Mouse (Mus musculus): ENCODE measurements at regions not wholly inside any gene's neighbourhood (a gene's known extent, or its start where the extent isn't known, plus 50 kb on each side); places are given as distances from the start of the nearest gene placed in this dataset.

DNA sequence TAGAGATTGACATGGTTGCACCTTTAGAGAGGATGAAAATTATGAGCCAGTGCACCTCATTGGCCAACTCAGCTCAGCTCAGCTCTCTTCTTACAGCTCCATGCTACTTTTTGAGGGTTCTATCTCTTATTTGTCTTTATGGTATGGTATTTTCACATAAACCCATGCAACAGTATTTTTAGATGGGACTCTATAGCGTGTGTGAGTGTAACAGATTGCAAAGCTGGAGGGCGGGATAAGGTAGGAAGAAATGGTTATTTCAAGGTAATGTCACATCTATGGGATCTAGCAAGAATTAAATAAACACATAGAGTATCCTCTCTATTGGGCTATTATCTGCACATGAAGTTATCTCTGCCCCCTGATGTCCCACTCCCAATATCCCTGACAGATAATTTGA is 269.8 kb upstream of the 4930583I09Rik start:
- H3K9me3 ChIP-seq (replicated peaks): no peaks in the 10 kb centered on the region
- H3K4me3 ChIP-seq (replicated peaks): no peak overlapping the region
- no peak overlapping the region for H3K9ac ChIP-seq (replicated peaks)
- 94% methylated on average over 2 of the region's 2 CpGs for WGBS
- H3K4me2 ChIP-seq: no peak overlapping the region
- no peak overlapping the region for H3K27ac ChIP-seq (replicated peaks)
- ATAC-seq (ENCODE audit: low FRiP score): no peak
- H3K4me1 ChIP-seq: peaks cover 4% of the 10 kb centered on the region; the same call in 1 of the 2 replicates
- H3K27me3 ChIP-seq (replicated peaks): no peaks in the 10 kb centered on the region
- H3K36me3 ChIP-seq: no peaks in the 10 kb centered on the region

DNA sequence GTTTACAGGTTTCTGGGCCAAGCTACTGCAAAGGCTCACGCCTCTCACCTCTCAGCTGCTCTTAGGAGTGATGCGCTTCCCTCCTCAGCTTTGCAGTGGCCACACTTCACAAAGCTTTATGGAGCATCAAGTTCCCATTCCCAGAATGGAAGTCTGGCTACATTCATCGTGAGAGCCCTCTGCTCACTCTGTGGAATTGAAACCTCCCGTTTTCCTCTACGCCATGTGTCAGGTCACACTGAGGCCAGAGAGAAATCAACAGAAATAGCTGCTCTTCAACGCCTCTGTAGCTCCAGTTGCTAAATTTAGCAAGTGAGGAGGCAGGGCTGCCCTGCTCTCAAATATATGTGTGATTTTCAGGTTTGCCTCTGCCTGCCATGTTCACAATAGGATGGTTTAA is 265.3 kb upstream of the 4930583I09Rik start:
- H3K4me3 ChIP-seq (replicated peaks): no peak overlapping the region
- no peaks in the 10 kb centered on the region for H3K9me3 ChIP-seq (replicated peaks)
- WGBS: 71% methylated on average over 6 of the region's 6 CpGs
- no peak overlapping the region for H3K9ac ChIP-seq (replicated peaks)
- peaks cover 4% of the 10 kb centered on the region; the same call in 1 of the 2 replicates for H3K4me1 ChIP-seq
- no peak overlapping the region for H3K4me2 ChIP-seq
- ATAC-seq (ENCODE audit: low FRiP score): no peak
- H3K27me3 ChIP-seq (replicated peaks): no peaks in the 10 kb centered on the region
- no peak overlapping the region for H3K27ac ChIP-seq (replicated peaks)
- no peaks in the 10 kb centered on the region for H3K36me3 ChIP-seq

DNA sequence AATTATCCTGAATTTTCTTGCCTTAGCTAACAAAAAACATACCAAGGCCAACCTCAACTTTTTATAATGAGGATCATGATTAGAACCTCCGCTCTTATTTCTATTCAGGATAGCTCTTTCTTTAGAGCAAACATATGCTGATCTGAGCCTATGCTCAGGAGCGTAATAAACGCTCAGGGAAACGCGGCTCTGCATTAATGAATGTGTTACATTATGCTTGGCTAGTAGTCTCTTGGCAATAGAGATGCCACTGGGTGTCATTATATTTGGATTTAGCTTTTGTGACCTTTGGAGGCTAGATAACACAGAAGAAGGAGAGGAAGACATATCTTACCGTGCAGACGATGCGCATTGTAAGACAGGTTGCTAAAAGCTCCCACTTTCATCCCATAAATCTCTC is 246.4 kb upstream of the 4930583I09Rik start:
- H3K9ac ChIP-seq (replicated peaks): no peak overlapping the region
- peaks cover 17% of the 10 kb centered on the region for H3K4me1 ChIP-seq
- H3K4me2 ChIP-seq: no peak overlapping the region
- H3K27me3 ChIP-seq (replicated peaks): no peaks in the 10 kb centered on the region
- H3K36me3 ChIP-seq: no peaks in the 10 kb centered on the region
- peak overlapping the region; percentile 24 for H3K27ac ChIP-seq (replicated peaks)
- no peaks in the 10 kb centered on the region for H3K9me3 ChIP-seq (replicated peaks)
- 31% methylated on average over 8 of the region's 8 CpGs for WGBS
- no peak overlapping the region for H3K4me3 ChIP-seq (replicated peaks)
- peak; percentile 70 for ATAC-seq (ENCODE audit: low FRiP score)

DNA sequence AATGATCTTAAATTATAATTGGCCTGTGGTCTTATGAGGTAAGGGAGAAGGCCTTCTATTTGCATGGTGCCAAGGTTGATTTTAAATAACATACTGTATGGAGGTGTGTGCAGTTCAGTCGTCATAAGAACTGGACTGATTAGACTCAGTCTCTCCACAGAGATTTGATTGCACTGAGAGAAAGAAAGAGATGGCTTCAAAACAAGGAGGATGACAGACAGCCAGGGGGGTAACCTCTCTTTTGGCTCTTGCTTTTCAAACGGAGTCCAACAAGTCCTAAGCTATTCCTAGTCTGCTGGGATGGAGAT is 245.9 kb upstream of the 4930583I09Rik start:
- H3K27ac ChIP-seq (replicated peaks): peak overlapping the region; percentile 14; the same call in 1 of the 2 replicates
- 56% methylated on average over 2 of the region's 2 CpGs for WGBS

DNA sequence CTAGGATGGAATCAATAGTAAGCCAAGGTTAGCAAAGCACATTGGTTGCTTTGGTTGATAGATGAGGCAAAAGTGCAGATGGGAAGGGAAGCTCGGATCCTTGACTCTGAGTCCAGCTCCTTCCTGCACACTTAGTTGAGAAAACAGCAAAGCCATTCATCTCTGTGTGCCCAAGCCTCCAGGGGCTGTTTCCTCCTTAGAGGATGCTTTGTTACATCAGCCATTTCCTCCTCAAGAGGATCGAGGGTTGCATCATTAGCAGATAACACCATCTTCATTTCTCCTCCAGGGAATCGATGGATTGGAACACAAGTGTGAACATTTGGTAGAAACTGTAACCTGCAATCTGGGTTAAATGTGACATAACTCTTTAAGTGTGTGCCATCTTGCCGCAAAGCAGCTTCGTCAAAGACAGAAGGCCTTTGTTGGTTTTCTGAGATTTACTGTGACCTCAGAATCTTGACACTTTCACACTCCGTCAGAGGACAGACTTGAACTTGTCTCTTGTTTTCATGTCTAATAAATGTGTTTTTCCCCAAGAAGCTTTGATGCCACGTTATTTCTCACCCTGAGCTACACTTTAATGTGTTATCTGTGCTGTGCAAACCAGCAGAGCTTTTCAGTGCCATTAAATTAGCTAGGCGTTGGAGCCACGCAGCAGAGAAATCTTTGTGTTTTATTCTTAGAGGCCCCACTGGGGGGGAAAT is 245.4 kb upstream of the 4930583I09Rik start:
- Histone ChIP-seq H3K4me2 (no peak overlapping the region), H3K36me3 (no peaks in the 10 kb centered on the region), H3K27ac (replicated peaks) (peak overlapping the region; percentile 14; the same call in 1 of the 2 replicates), H3K4me1 (peaks cover 17% of the 10 kb centered on the region), H3K9me3 (replicated peaks) (no peaks in the 10 kb centered on the region), H3K9ac (replicated peaks) (no peak overlapping the region), H3K4me3 (replicated peaks) (no peak overlapping the region), H3K27me3 (replicated peaks) (no peaks in the 10 kb centered on the region)
- no peak for ATAC-seq (ENCODE audit: low FRiP score)
- 29% methylated on average over 9 of the region's 9 CpGs for WGBS

More for the DNA sequence above, 245.9 kb upstream of the 4930583I09Rik start:
- ATAC-seq (ENCODE audit: low FRiP score): no peak
- Histone ChIP-seq H3K4me3 (replicated peaks) (no peak overlapping the region), H3K27me3 (replicated peaks) (no peaks in the 10 kb centered on the region), H3K4me2 (no peak overlapping the region), H3K36me3 (no peaks in the 10 kb centered on the region), H3K9me3 (replicated peaks) (no peaks in the 10 kb centered on the region), H3K4me1 (peaks cover 17% of the 10 kb centered on the region), H3K9ac (replicated peaks) (no peak overlapping the region)

DNA sequence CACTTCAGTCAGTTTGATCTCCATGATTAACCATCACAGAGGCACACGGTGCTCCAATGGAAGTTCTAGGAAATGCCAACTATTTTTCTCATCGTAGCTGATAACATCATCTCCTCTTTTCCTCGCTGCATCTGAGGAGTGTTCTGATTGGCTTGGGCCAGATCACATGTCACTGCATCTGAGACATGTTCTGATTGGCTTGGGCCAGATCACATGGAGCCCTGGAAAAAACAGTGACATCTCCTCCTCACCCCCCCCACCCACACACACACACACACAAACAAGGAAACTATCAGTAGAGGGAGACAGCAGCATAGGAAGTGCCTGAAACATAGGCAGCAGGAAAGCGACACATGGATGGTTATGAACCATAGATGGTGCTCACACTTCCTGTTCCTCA is 239.0 kb upstream of the 4930583I09Rik start:
- H3K9ac ChIP-seq (replicated peaks): no peak overlapping the region
- no peak overlapping the region for H3K27ac ChIP-seq (replicated peaks)
- H3K4me1 ChIP-seq: no peaks in the 10 kb centered on the region

DNA sequence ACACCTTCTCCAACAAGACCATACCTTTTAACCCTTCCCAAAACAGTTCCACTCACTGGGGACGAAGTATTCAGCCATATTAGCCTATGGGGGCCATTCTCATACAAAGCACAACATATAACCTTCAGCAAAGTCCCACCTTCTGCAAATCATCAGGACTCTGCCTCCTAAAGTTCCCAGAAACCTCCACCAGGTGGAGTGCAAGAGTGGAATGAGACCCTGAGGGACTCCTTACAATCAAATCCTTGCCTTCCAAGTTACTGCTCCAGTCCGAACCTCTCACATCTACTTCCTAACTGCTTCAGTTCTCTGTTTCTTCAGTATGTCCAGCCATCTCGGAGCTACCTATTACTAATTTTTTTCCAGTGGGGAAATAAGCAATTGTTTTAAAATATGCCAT is 235.2 kb upstream of the 4930583I09Rik start:
- no peak overlapping the region for H3K27ac ChIP-seq (replicated peaks)
- ATAC-seq (ENCODE audit: low FRiP score): no peak
- no peaks in the 10 kb centered on the region for H3K4me1 ChIP-seq
- H3K27me3 ChIP-seq (replicated peaks): no peaks in the 10 kb centered on the region
- H3K36me3 ChIP-seq: no peaks in the 10 kb centered on the region
- WGBS: 56% methylated on average over 3 of the region's 3 CpGs
- H3K4me3 ChIP-seq (replicated peaks): no peak overlapping the region
- H3K9me3 ChIP-seq (replicated peaks): no peaks in the 10 kb centered on the region
- no peak overlapping the region for H3K9ac ChIP-seq (replicated peaks)
- H3K4me2 ChIP-seq: no peak overlapping the region

More for the DNA sequence above, 239.0 kb upstream of the 4930583I09Rik start:
- Histone ChIP-seq H3K9me3 (replicated peaks) (no peaks in the 10 kb centered on the region), H3K27me3 (replicated peaks) (no peaks in the 10 kb centered on the region), H3K4me3 (replicated peaks) (no peak overlapping the region), H3K4me2 (no peak overlapping the region), H3K36me3 (no peaks in the 10 kb centered on the region)
- ATAC-seq (ENCODE audit: low FRiP score): no peak
- WGBS: 94% methylated on average over 4 of the region's 4 CpGs

DNA sequence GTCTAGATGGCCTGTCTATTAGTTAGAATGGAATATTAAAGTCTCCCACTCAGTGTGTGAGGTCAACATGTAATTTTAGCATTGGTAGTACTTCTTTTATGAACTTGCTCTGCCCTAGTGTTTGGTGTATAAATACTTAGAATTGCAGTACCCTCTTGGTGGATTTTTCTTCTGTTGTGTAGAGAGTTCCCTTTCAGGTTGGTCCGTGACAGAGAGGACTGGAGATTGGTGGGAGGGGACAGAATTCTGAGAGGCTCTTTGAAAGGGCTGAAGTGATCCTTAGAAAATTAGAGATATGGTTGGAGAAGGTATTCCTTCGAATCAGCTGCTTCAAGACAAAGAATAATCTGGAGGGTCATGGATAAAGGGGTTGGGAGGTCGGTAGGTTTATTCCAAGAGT is 230.3 kb upstream of the 4930583I09Rik start:
- H3K9me3 ChIP-seq (replicated peaks): no peaks in the 10 kb centered on the region
- no peaks in the 10 kb centered on the region for H3K27me3 ChIP-seq (replicated peaks)
- H3K9ac ChIP-seq (replicated peaks): no peak overlapping the region
- no peaks in the 10 kb centered on the region for H3K4me1 ChIP-seq
- no peak overlapping the region for H3K4me2 ChIP-seq
- WGBS: 81% methylated on average over 3 of the region's 3 CpGs
- no peak overlapping the region for H3K4me3 ChIP-seq (replicated peaks)
- H3K36me3 ChIP-seq: no peaks in the 10 kb centered on the region
- H3K27ac ChIP-seq (replicated peaks): no peak overlapping the region
- ATAC-seq (ENCODE audit: low FRiP score): no peak

DNA sequence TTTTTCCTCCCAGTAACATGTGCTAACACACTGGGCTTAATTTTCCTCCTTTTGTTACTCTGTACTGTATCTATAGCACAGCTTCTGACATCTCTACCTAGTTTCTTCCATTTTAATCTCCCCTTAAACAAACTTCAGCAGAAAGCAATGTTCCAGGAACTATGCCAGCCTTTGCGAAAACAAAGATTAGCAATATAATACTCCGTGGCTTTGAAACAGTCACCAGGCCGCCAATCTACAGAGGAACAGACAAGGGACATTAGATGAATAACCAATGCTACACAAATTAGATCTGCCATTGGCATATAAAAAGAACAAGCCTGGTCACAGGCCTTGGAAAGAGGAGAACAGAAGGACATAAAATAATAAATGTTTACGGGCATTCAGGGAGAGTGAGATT is 220.2 kb upstream of the 4930583I09Rik start:
- no peak for ATAC-seq (ENCODE audit: low FRiP score)
- no peaks in the 10 kb centered on the region for H3K36me3 ChIP-seq
- WGBS: 67% methylated on average over 4 of the region's 4 CpGs
- no peak overlapping the region for H3K4me2 ChIP-seq
- H3K9ac ChIP-seq (replicated peaks): no peak overlapping the region
- H3K27me3 ChIP-seq (replicated peaks): no peaks in the 10 kb centered on the region
- no peaks in the 10 kb centered on the region for H3K4me1 ChIP-seq
- no peaks in the 10 kb centered on the region for H3K9me3 ChIP-seq (replicated peaks)
- H3K4me3 ChIP-seq (replicated peaks): no peak overlapping the region
- no peak overlapping the region for H3K27ac ChIP-seq (replicated peaks)

DNA sequence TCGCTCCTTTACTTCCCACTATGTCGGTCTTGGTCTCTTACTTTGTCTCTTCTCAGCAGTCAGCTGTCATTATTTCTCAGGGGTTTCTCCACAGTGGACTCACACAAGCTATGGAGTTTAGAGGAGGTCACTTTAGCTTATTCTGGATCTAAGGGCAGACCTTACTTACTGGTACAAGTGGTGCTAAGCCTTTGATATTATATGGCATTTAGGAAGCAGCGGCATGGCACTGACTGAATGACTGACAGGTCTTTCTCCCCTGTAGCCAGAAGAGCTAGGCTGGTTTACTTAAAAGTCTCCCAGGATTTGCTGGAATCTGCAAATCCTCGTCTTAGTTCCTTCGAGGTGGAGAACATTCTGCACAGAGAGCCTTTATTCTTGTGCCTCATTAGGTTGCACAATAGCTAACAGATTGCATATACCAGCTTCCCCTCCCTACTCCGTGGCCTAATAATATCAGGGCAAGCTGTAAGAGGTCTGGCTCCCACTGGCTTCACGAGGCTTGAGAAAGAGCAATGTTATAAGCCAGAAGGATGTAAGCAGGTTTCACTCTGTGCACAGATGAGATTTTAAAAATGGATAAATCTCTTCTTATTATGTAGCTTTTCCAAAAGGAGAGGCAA is 214.1 kb upstream of the 4930583I09Rik start:
- Histone ChIP-seq H3K4me3 (replicated peaks) (no peak overlapping the region), H3K36me3 (no peaks in the 10 kb centered on the region), H3K9ac (replicated peaks) (no peak overlapping the region), H3K27ac (replicated peaks) (no peak overlapping the region), H3K4me2 (no peak overlapping the region), H3K9me3 (replicated peaks) (no peaks in the 10 kb centered on the region), H3K27me3 (replicated peaks) (no peaks in the 10 kb centered on the region), H3K4me1 (peaks cover 4% of the 10 kb centered on the region; the same call in 1 of the 2 replicates)
- ATAC-seq (ENCODE audit: low FRiP score): no peak
- 56% methylated on average over 7 of the region's 7 CpGs for WGBS

DNA sequence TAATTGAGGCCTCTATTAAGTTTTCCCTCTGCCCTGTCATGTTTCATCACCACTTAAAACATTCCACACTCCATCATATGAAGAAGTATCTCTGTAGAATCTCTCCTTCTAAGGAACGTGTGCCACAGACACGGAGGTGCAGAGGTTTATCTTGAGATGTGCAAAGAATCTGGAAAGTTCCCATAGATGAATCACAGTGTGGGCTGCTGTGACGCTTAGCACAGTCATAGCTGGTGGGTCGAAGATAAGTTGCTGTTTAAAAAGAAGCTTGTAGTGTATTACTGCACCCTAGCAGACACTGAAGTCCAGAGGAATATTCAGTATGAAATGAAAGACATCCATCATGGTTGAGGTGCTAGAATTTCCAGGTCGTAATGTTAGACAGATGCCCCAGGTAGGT is 179.9 kb upstream of the 4930583I09Rik start:
- no peaks in the 10 kb centered on the region for H3K36me3 ChIP-seq
- ATAC-seq (ENCODE audit: low FRiP score): no peak
- H3K27ac ChIP-seq (replicated peaks): no peak overlapping the region

DNA sequence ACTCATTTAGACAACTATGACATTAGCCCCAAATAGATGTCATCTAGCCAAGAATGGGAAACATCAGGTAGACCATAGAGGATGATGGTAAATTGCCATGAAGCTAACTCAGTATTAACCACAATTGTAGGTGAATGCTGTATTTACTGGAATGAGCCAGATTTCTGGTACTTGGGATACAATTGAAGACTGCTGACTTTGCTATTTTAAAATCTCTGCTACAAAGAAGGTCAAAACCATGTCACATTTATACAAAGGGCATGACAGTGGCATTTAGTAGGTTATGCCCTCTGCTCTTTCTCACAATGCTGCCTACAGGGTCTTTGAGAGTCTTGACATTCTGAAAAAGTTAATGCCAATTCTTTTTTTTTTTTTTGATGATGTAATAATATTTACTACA is 178.8 kb upstream of the 4930583I09Rik start:
- Histone ChIP-seq H3K27ac (replicated peaks) (no peak overlapping the region), H3K4me3 (replicated peaks) (no peak overlapping the region), H3K4me1 (no peaks in the 10 kb centered on the region), H3K4me2 (no peak overlapping the region), H3K9ac (replicated peaks) (no peak overlapping the region), H3K27me3 (replicated peaks) (no peaks in the 10 kb centered on the region), H3K36me3 (no peaks in the 10 kb centered on the region), H3K9me3 (replicated peaks) (no peaks in the 10 kb centered on the region)
- no peak for ATAC-seq (ENCODE audit: low FRiP score)

More for the DNA sequence above, 179.9 kb upstream of the 4930583I09Rik start:
- Histone ChIP-seq H3K4me2 (no peak overlapping the region), H3K9ac (replicated peaks) (no peak overlapping the region), H3K4me1 (no peaks in the 10 kb centered on the region), H3K4me3 (replicated peaks) (no peak overlapping the region), H3K27me3 (replicated peaks) (no peaks in the 10 kb centered on the region), H3K9me3 (replicated peaks) (no peaks in the 10 kb centered on the region)
- 90% methylated on average over 5 of the region's 5 CpGs for WGBS
